Mouse (Mus musculus) retina, adult 2 months (tissue): Measurements from ENCODE around the gene Dab1.

Experiments
- DNase-seq: peaks from one replicate; pipeline ENCODE4 v3.0.0-alpha.2; 2012; ENCODE audit warnings: low read depth, low spot score

Gene Dab1

DNA sequence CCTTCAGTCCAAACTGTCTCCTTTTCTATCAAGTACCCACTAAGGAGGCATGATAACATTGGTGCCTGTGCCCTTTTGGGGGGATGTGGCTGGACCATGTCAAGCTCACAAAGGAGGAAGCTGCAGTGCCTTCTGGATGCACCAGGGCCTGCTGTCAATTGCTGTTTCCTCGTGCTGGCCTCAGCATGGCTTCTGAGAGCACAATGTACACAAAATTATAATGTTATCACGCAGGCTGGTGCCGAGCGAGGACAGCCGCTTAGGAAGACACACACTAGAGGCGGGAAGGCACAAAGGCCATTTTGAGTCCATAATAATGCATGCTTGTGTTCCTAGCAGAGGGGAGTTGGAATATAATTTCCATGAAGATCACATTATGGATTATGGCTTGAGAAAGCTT is 81.2 kb downstream of the Dab1 start:
- DNase-seq = no peak

- no peak for DNase-seq
Observed at GRCm38 (mm10) chr4:103702137-103702536, 83.0 kb downstream of the Dab1 start.

- DNase-seq = no peak
Observed at GRCm38 (mm10) chr4:103704477-103704876, 85.3 kb downstream of the Dab1 start.

- no peak for DNase-seq
Observed at GRCm38 (mm10) chr4:103706501-103706900, 87.3 kb downstream of the Dab1 start.

GRCm38 (mm10) chr4:103707140-103707539 is 88.0 kb downstream of the Dab1 start:
- DNase-seq = no peak

DNA sequence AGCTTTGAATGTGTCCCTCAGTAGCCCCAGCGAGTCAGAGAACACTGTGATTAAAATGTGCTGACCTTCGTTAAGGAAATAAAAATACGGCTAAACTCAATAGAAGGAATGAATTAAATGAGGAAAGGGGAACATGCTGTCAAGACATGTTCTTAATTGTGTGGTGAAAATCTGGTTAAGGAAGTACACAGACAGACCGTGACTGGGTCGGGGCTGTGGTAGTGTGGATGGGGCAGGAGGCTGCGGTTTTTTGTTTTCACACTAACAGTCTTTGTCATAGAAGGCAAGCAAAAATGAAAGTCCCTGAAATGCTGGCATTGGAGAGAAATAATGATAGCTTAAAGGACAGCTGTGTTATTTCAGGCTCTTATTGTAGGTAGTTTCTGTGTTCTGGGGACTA is 92.2 kb downstream of the Dab1 start:
- DNase-seq = no peak

DNA sequence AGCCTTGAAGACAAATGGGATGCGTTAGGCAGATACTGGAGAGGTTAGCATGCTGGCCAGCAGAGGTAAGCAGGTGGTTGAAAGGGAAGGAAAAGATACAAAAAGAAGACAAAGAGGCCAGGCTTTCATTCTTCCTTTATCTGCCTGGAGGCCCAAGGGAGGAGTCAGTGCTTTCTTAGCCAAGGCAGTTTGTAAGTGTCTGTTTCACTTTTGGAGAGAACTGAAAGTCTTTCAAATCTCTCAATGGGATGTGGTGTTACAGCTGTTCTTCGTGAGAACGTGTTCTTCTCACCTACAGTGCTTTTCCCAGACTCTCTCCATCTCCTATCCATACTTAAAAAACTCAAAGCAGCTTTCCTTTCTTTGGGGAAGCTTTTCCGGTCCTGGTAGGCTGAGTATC is 94.8 kb downstream of the Dab1 start:
- DNase-seq = no peak

DNA sequence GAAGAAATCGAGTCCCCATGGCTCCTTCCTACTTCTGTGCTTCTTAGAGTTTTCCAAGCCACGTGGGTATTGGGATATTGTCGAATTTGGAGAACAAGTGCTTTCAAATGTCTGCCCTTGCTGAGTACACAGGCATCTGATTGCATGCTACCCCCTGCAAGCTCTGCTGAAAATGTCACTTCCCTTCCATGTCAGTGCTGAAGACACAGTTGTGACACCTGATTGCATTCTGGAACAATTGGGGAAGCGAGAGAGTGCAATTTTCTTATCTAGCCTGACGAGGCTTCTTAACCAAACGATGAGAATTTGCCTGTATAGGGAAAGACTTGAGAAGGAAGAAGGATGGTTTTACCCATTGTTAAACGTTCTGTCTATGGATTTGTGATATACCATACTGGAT is 95.8 kb downstream of the Dab1 start:
- no peak for DNase-seq

DNA sequence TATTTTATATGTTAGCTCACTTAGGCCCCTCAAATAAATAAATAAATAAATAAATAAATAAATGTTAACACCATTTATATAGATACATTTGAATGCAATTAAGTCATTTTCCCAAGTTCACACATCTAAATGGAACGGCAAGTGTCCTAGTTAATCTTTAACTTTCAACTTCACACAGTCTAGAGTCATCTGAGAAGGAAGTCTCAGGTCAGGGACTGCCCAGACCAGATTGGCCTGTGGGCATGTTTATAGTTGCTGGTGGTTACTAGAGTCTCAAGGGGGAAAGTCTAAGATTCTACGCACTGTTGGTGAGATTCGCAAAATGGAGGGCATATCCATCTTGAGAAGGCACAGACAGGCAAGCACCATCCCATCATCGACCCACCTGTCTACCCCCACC is 96.4 kb downstream of the Dab1 start:
- DNase-seq = no peak

GRCm38 (mm10) chr4:103722738-103723137 is 103.6 kb downstream of the Dab1 start:
- DNase-seq = no peak

- DNase-seq = no peak
Observed at GRCm38 (mm10) chr4:103726486-103726885, 107.3 kb downstream of the Dab1 start.

DNA sequence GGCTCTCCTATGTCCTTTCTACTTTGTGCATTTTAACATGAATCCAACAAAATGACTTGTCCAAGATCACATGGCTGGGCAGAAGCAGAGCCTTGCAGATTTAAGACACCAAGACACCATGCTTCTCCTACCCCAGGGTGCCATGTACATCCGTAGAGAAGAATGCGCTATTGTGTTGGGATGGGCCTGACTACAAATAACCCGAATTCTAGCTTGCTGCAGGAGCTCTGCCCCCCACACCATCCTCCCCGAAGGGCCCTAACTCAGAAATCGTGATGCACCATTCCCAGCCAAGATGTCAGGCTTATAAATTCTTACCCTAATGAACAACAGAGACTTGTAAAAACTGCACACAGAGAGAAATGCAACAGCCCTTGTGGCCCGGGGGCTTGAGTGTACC is 118.0 kb downstream of the Dab1 start:
- no peak for DNase-seq

- DNase-seq = no peak
Observed at GRCm38 (mm10) chr4:103751249-103751855, 132.2 kb downstream of the Dab1 start.

DNA sequence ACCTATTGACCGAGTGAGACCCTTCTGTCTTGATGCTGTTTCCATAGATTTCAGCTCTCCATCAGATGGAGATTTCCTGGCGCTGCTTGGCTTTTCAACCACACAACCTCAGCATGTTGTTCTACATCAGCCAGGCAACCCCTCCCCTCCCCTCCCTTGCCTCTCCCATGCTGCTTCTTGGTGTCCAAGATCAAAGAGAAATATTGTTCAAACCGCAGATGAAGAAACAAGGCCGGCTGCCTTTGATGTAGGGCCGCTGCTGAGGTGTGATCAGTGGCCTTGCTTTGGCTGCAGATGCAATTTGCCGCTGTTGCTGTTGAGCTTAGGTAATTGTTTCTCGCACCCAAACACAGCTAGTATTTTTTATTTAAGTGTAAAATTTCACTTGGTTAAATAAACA is 135.4 kb downstream of the Dab1 start:
- no peak for DNase-seq

DNA sequence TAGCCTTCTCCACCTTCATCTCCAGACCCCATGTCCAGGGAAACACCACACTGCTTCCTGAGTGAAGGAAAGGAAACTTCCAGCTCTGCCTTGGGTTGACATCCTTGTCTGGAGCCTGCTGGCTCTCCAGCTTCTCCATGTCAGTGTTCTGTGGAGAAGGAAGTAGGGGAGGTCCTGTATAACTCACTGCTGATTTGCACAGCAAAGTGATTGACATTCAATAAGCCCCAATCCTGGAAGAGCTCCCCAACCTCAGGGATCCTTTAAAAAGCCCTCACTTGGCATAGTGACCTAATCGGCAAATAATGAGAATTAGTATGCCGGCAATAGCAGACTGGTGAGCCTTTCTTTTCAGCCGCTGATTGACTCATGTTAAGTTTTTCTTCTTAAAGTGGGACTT is 138.1 kb downstream of the Dab1 start:
- no peak for DNase-seq

DNA sequence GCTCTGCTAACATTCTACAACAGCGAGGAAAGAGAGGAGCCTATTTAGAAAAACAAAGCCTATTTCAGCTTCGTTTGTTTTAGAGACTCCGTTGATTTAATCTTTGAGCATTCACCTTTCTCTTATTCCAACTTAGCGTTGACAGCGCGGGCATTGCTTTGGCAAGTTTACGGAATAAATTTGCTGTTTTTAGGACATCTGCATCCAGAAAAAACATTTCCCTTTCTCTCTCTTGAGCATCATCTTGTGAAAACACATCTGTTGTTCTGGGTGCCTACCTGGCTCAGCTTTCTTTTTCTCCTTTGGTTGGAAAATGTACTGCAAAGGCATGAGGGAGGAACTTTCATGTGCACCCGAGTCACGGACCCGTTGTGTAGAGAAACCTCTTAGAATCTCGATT is 143.3 kb downstream of the Dab1 start:
- no peak for DNase-seq

GRCm38 (mm10) chr4:103775712-103776111 is 156.6 kb downstream of the Dab1 start:
- DNase-seq = no peak

DNA sequence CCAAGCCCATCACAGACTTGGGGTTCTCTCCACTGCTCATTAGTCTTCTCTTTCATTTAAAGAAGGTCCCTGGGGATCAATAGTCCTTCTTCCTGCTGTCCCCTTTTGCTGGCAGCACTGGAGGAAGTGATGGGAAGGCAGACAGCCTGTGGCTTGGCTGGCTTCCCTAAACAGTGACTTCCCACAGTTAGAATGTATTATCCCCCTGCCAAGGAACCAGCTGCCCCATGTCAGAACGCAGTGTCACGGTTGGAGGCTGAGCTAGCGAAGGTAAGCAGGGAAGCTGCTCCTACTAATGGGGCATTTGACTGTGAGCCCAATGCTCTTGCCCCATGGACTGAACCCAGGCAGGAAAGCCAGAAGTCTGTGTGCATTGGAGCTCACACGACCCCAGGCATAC is 162.2 kb downstream of the Dab1 start:
- DNase-seq = no peak

- DNase-seq = no peak
Observed at GRCm38 (mm10) chr4:103783561-103784247, 164.5 kb downstream of the Dab1 start.

GRCm38 (mm10) chr4:103793589-103794312 is 174.6 kb downstream of the Dab1 start:
- no peak for DNase-seq

GRCm38 (mm10) chr4:103796416-103796815 is 177.3 kb downstream of the Dab1 start:
- no peak for DNase-seq

DNA sequence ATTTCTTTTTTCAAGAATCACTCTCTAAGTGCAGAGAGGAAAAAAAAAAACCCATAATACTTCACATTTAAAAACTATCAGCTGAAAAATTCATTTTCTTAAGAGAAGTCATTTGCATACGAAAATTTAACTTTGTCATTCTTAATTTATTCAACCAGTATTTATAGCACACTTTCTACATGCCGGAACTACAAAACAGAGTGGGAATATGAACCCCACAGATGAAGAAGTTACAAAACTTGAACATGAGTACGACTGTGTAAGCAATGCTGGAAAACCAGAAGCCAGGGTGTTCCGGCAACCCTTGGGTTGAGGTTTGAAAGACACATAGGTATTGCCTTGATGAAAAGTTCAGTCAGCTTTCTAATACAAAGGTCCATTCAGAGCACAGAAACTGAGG is 183.3 kb downstream of the Dab1 start:
- DNase-seq = no peak

- DNase-seq = no peak
Observed at GRCm38 (mm10) chr4:103804461-103804860, 185.3 kb downstream of the Dab1 start.
